Mouse (Mus musculus): ENCODE results near the gene Mettl6. TPM values are rescaled to one million over a fixed set of nuclear protein-coding genes. Genes with fewer than 3 reads are reported as not detected.

Mettl6 gene
- polyA plus RNA-seq (2012; fragmentation: generic; extraction: Trizol) = 17.0 TPM
- long read RNA-seq, experiment 1, transcript Mettl6-201 (6 exons, 3,946 nt) = major isoform, 20 of 38 reads
- long read RNA-seq, experiment 1, partial matches to known transcripts = 2 of 38 reads
- long read RNA-seq, experiment 1, other reads (novel, unspliced or antisense) = 8 of 38 reads
- long read RNA-seq, experiment 2, transcript Mettl6-207 (5 exons, 793 nt) = minor isoform, 14 of 173 reads
- long read RNA-seq, experiment 2, transcript Mettl6-201 (6 exons, 3,946 nt) = major isoform, 117 of 173 reads
- long read RNA-seq, experiment 2, partial matches to known transcripts = 2 of 173 reads
- long read RNA-seq, experiment 2, other reads (novel, unspliced or antisense) = 31 of 173 reads

- no peaks in the 10 kb centered on the region for H3K27me3 ChIP-seq (ENCODE audit: control insufficient read depth, insufficient read depth, insufficient read length)
- peak within 1 kb of the TSS; percentile 85 for H3K4me3 ChIP-seq (ENCODE audit: insufficient read depth, poor library complexity, severe bottlenecking)
- peaks cover 96% of the 10 kb centered on the region for H3K79me2 ChIP-seq (ENCODE audit: control insufficient read depth, insufficient read depth)
- TF ChIP-seq MAX (IDR thresholded peaks at IDR 0.05) (no peak), CEBPB (IDR thresholded peaks at IDR 0.05; ENCODE audit: low read depth) (no peak), FOSL1 (IDR thresholded peaks at IDR 0.05; ENCODE audit: insufficient read depth, low read length, poor library complexity, severe bottlenecking) (no peak), MYOG (IDR thresholded peaks at IDR 0.05; ENCODE audit: control insufficient read depth, extremely low read depth, insufficient read length) (no peak), USF1 (IDR thresholded peaks at IDR 0.05; ENCODE audit: low read depth) (no peak), MYOD1 (IDR thresholded peaks at IDR 0.05; ENCODE audit: control insufficient read depth, insufficient read length, low read depth) (no peak), CTCF (IDR thresholded peaks at IDR 0.05; ENCODE audit: control insufficient read depth, insufficient read depth, insufficient read length) (no peak)
- H3ac ChIP-seq (ENCODE audit: control insufficient read depth, insufficient read length, low read depth) = peak within 1 kb of the TSS; percentile 78
- H3K36me3 ChIP-seq (ENCODE audit: control insufficient read depth, insufficient read depth) = peaks cover 64% of the 10 kb centered on the region
- peaks cover 74% of the 10 kb centered on the region for H3K79me3 ChIP-seq (ENCODE audit: low read depth)
Observed at GRCm38 (mm10) chr14:31494975-31495455, at the start of gene Mettl6. TSS of gene Mettl6 (minus strand) at chr14:31495040.

GRCm38 (mm10) chr14:31543885-31544442 lies 49.1 kb upstream of the Mettl6 start:
- H3K79me3 ChIP-seq (ENCODE audit: low read depth) = no peaks in the 10 kb centered on the region
- no peaks in the 10 kb centered on the region for H3K79me2 ChIP-seq (ENCODE audit: control insufficient read depth, insufficient read depth)
- no peaks in the 10 kb centered on the region for H3K36me3 ChIP-seq (ENCODE audit: control insufficient read depth, insufficient read depth)
- no peak overlapping the region for H3K4me3 ChIP-seq (ENCODE audit: insufficient read depth, poor library complexity, severe bottlenecking)
- peaks cover 46% of the 10 kb centered on the region for H3K27me3 ChIP-seq (ENCODE audit: control insufficient read depth, insufficient read depth, insufficient read length)
- no peak overlapping the region for H3ac ChIP-seq (ENCODE audit: control insufficient read depth, insufficient read length, low read depth)
- TF ChIP-seq MAX (IDR thresholded peaks at IDR 0.05) (no peak), MYOD1 (IDR thresholded peaks at IDR 0.05; ENCODE audit: control insufficient read depth, insufficient read length, low read depth) (no peak), USF1 (IDR thresholded peaks at IDR 0.05; ENCODE audit: low read depth) (no peak), FOSL1 (IDR thresholded peaks at IDR 0.05; ENCODE audit: insufficient read depth, low read length, poor library complexity, severe bottlenecking) (no peak), MYOG (IDR thresholded peaks at IDR 0.05; ENCODE audit: control insufficient read depth, extremely low read depth, insufficient read length) (no peak), CEBPB (IDR thresholded peaks at IDR 0.05; ENCODE audit: low read depth) (no peak), CTCF (IDR thresholded peaks at IDR 0.05; ENCODE audit: control insufficient read depth, insufficient read depth, insufficient read length) (no peak)

GRCm38 (mm10) chr14:31537298-31537697 lies 42.5 kb upstream of the Mettl6 start:
- no peak overlapping the region for H3K4me3 ChIP-seq (ENCODE audit: insufficient read depth, poor library complexity, severe bottlenecking)
- H3K79me2 ChIP-seq (ENCODE audit: control insufficient read depth, insufficient read depth) = no peaks in the 10 kb centered on the region
- no peak for TF ChIP-seq MAX (IDR thresholded peaks at IDR 0.05)
- TF ChIP-seq MYOG (IDR thresholded peaks at IDR 0.05; ENCODE audit: control insufficient read depth, extremely low read depth, insufficient read length) = no peak
- TF ChIP-seq MYOD1 (IDR thresholded peaks at IDR 0.05; ENCODE audit: control insufficient read depth, insufficient read length, low read depth) = no peak
- no peak for TF ChIP-seq CTCF (IDR thresholded peaks at IDR 0.05; ENCODE audit: control insufficient read depth, insufficient read depth, insufficient read length)
- TF ChIP-seq USF1 (IDR thresholded peaks at IDR 0.05; ENCODE audit: low read depth) = no peak
- TF ChIP-seq CEBPB (IDR thresholded peaks at IDR 0.05; ENCODE audit: low read depth) = no peak
- TF ChIP-seq FOSL1 (IDR thresholded peaks at IDR 0.05; ENCODE audit: insufficient read depth, low read length, poor library complexity, severe bottlenecking) = no peak
- peaks cover 18% of the 10 kb centered on the region for H3K27me3 ChIP-seq (ENCODE audit: control insufficient read depth, insufficient read depth, insufficient read length)
- H3ac ChIP-seq (ENCODE audit: control insufficient read depth, insufficient read length, low read depth) = no peak overlapping the region
- no peaks in the 10 kb centered on the region for H3K36me3 ChIP-seq (ENCODE audit: control insufficient read depth, insufficient read depth)
- no peaks in the 10 kb centered on the region for H3K79me3 ChIP-seq (ENCODE audit: low read depth)

GRCm38 (mm10) chr14:31532656-31533055 lies 37.8 kb upstream of the Mettl6 start:
- Histone ChIP-seq H3K36me3 (ENCODE audit: control insufficient read depth, insufficient read depth) (no peaks in the 10 kb centered on the region), H3K4me3 (ENCODE audit: insufficient read depth, poor library complexity, severe bottlenecking) (no peak overlapping the region), H3K79me2 (ENCODE audit: control insufficient read depth, insufficient read depth) (no peaks in the 10 kb centered on the region), H3K79me3 (ENCODE audit: low read depth) (no peaks in the 10 kb centered on the region), H3ac (ENCODE audit: control insufficient read depth, insufficient read length, low read depth) (no peak overlapping the region), H3K27me3 (ENCODE audit: control insufficient read depth, insufficient read depth, insufficient read length) (peaks cover 7% of the 10 kb centered on the region)
- no peak for TF ChIP-seq FOSL1 (IDR thresholded peaks at IDR 0.05; ENCODE audit: insufficient read depth, low read length, poor library complexity, severe bottlenecking)
- TF ChIP-seq CEBPB (IDR thresholded peaks at IDR 0.05; ENCODE audit: low read depth) = no peak
- no peak for TF ChIP-seq MYOG (IDR thresholded peaks at IDR 0.05; ENCODE audit: control insufficient read depth, extremely low read depth, insufficient read length)

GRCm38 (mm10) chr14:31531506-31532148 lies 36.8 kb upstream of the Mettl6 start:
- no peak overlapping the region for H3K4me3 ChIP-seq (ENCODE audit: insufficient read depth, poor library complexity, severe bottlenecking)
- no peaks in the 10 kb centered on the region for H3K79me3 ChIP-seq (ENCODE audit: low read depth)
- H3K36me3 ChIP-seq (ENCODE audit: control insufficient read depth, insufficient read depth) = no peaks in the 10 kb centered on the region
- H3K27me3 ChIP-seq (ENCODE audit: control insufficient read depth, insufficient read depth, insufficient read length) = peaks cover 7% of the 10 kb centered on the region
- TF ChIP-seq CTCF (IDR thresholded peaks at IDR 0.05; ENCODE audit: control insufficient read depth, insufficient read depth, insufficient read length) (no peak), MAX (IDR thresholded peaks at IDR 0.05) (no peak), MYOD1 (IDR thresholded peaks at IDR 0.05; ENCODE audit: control insufficient read depth, insufficient read length, low read depth) (no peak), USF1 (IDR thresholded peaks at IDR 0.05; ENCODE audit: low read depth) (no peak), CEBPB (IDR thresholded peaks at IDR 0.05; ENCODE audit: low read depth) (no peak), FOSL1 (IDR thresholded peaks at IDR 0.05; ENCODE audit: insufficient read depth, low read length, poor library complexity, severe bottlenecking) (no peak), MYOG (IDR thresholded peaks at IDR 0.05; ENCODE audit: control insufficient read depth, extremely low read depth, insufficient read length) (no peak)
- H3K79me2 ChIP-seq (ENCODE audit: control insufficient read depth, insufficient read depth) = no peaks in the 10 kb centered on the region
- H3ac ChIP-seq (ENCODE audit: control insufficient read depth, insufficient read length, low read depth) = no peak overlapping the region
